Mouse (Mus musculus) mature B cell (primary cell): ENCODE results near the gene Cd247.
"Not testable (repeated sequence)": the region's sequence is repeated elsewhere in the genome, so short reads cannot be mapped to it uniquely, and the experiment has no call there.

ENCODE experiments used
- in situ Hi-C: fragments of 300-500 bp; cut with MboI; formaldehyde crosslinking; loops from 2 replicates; pipeline ENCODE4 v1.14.3; 2019

Gene Cd247

DNA sequence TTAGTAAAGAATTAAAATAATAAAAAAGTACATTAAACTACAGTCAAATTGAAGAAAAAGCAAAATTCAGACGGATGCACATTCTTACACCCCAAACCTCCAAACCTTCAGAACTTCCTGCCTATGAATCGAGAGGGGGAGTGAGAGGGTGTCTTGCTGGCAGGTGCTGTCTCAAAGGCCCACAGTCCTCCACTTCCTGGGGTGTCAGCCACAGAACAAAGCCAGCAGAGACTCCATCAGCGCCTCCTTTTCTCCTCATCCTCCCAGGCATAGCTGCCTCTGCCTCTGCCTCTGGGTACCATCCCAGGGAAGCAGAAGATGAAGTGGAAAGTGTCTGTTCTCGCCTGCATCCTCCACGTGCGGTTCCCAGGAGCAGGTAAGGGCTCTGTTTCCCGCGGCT lies at the start of gene Cd247:
Cd247 (plus strand) TSS at position 171 of the 400 bp plus-strand sequence.
- in situ Hi-C loops = loop anchor here (25.0 kb wide), 1 partner anchor 574 kb away; no protein-coding TSS in a partner anchor

DNA sequence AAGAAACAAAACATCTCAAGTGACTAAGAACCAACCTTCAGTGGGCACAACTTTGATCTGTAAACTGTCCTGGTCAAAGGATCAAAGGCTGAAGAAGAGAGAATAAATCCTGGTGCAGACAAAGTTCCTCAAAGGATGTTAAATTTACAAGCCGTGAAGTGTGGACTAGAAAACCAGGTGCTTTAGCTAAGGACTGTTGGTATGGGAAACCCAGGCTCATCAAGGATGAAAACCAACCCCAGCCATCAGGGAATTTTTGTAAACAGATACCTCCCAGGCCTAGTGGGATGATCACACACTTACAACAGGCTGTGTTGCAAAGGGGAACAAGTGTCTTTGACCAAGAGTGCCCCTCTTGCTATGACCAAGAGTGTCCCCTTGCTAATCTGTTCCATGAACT lies 49.5 kb upstream of the Cd247 start:
- in situ Hi-C loops = loop anchor here (5.0 kb wide), 1 partner anchor 72 kb away; no protein-coding TSS in a partner anchor

DNA sequence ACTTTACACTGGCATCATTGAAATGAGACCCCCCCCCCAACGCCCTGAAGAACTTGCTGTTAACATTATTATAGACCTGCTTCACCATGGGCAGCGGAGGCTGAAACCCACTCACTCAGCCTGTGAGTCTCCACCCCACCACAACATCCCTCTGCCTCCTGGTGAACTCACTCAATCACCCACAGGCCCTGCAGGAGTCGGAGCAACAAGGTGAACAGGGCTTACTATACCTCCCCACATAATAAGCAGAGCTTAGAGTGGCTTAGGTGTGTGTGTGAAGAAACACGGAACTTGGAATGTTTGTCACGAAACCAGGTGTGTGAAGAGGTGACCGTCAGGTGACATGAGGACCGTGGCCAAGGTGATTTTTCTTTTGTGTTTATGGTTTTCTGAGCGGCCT lies 46.5 kb upstream of the Cd247 start:
- in situ Hi-C loops = no loop called here

DNA sequence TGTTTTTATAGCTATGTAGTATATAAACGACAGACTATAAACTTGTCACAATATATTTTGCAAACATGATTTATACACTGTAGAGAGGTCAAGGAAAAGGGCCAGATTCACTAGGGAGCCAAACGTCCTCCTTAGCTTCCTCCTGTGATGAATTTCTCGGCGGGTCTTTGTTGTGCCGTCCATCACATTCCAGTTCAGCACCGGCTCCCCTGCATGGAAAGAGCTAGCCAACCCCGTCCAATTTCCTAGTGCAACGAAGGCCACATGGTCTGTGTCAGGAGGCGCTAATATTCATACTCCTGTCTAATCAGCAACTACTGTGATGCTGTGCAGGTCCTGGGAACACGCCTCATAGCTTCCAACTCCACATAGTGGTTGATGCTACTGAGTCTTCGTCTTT lies 40.4 kb upstream of the Cd247 start:
- in situ Hi-C loops = no loop called here

DNA sequence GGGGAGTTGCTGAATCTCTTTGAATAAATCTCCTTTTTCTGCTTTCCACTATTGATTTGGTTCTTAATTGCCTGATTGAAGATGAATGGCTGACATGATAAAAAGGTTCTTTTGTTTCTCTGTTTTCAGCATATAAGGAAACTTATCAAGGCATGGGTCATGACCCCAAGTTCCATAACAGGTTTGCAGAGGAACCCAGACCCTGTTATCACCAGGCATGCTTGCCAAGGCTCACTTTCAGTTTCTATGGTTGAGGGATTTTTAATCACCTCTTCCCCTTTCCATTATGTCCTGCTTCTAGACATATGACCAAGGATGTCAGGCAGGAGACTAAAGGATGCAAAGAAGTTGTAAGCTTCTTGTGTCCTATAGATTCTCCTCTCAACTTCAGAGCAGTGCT lies 37.3 kb upstream of the Cd247 start:
- in situ Hi-C loops = no loop called here

DNA sequence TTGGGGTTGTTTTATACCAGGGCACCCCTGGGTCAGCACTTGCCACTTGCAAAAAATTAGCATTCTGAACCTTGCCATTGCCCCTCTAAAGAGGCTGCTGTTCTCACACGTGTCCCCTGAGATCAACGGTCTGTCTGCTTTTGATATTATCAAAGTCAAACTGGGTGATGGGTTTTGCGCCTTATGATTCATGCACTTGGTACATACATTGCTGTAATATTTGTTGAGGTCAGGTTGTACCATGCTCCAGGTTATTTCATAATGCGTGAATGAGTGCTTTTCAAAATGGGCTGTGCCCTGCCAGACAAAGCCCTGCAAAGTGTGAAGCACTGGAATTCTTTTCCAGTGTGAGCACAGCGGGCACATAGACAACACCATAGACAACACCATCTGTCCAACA lies 36.6 kb upstream of the Cd247 start:
- in situ Hi-C loops = no loop called here

GRCm38 (mm10) chr1:165754205-165754604 lies 34.3 kb upstream of the Cd247 start:
- in situ Hi-C loops = no loop called here

GRCm38 (mm10) chr1:165755194-165755593 lies 33.3 kb upstream of the Cd247 start:
- in situ Hi-C loops = no loop called here

DNA sequence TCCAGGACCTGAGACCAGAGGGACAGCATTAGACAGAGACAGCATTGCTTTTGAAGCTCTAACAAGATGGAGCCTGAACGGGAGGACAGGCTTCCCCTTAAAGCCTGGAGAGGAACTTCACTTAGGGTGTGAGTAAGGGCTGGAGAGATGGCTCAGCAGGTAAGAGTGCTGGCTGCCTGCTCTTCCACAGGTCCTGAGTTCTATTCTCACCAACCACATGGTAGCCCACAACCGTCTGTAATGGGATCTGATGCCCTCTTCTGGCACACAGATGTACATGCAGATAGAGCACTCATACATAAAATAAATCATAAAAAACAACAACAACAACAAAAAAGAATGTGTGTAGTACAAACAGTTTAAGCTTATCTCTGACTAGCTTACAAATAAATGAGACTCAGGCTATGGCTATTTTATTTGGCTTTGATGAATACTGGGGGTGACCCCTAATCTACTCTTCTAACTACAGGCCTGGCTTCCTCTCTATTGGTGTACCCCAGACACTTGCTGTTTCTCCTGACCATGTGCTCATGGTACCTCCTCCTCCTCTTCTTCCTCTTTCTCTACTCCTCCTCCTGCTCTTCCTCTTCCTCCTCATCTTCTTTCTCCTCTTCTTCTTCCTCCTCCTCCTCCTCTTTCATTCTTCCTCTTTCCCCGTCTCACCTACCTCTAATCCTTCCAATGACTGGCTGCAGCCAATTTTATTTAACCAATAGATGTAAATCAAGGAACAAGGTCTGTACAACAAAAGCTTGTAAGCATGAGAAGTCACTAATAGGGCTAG lies 26.8 kb upstream of the Cd247 start:
- in situ Hi-C loops = no loop called here

DNA sequence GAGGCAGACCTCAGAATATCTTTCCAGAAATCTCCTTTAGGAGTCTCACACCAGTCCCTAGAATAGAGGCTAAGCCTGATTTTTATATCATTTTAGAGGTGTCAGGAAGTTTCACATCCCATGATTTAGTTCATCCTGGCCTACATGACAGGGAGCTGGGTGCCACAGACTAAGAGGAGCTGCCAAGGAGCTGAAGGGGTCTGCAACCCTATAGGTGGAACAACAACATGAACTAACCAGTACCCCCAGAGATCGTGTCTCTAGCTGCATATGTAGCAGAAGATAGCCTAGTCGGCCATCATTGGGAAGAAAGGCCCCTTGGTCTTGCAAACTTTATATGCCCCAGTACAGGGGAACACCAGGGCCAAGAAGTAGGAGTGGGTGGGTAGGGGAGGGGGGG lies 26.0 kb upstream of the Cd247 start:
- in situ Hi-C loops = not testable (repeated sequence)

DNA sequence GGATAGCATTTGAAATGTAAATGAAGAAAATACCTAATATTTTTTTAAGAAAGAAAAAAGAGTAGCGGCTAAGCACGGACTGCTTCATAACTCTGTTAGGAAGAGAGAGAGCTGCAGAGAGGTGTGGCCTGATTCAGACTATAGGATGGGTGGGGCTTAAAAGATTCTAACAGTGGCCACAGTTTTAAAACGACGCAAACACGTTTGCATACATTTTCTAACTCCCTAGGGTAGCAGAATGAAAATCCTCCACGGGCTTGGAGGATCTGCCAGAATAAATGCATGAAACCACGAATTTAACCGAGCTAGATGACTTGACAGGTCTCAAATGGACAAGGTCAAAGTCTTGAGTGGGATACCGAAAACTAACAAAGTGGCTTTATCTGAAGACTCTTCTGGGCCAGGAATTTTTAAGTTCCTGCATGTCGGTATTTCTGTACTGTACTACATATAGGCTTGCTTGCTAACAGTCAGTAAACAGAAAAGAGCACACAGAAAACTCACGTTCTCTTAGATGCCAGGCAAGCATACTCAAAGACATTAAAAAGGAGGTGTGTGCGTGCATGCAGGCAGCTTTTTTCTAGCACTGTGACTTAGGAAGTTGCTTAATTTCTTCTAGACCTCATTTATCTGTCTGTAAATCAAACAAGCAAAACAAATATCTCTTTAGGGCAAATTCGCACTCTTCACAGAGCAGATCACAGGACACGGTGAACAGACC lies 25.4 kb upstream of the Cd247 start:
- in situ Hi-C loops = no loop called here

DNA sequence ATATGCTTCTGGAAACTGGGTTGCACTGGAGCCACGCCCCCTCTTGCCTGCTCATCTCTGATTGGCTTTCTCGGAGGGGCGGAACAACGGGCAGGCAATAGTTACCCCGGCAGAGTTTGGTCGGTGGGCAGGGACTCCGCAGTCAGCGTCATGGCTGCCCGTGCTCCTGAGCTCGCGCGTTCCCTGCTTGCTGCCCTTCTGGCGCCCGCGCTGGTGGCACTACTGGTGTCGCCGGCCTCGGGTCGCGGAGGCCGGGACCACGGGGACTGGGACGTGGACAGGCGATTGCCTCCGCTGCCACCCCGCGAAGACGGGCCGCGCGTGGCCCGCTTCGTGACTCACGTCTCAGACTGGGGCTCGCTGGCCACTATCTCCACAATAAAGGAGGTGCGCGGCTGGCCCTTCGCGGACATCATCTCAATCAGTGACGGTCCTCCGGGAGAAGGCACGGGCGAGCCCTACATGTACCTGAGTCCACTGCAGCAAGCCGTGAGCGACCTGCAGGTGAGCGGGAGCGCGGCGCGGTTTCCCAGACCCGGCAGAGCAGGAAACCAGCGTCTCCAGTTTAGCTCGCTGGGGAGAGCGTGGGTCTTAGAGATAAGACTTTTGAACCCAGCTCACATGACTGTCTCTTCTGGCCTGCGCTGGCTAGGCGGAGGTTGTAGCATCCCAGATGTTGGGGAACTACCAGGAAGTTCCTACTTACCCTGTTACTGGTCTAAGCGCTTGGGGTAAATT lies 24.7 kb upstream of the Cd247 start, which contains the start of gene Creg1:
Creg1 (plus strand) TSS at position 112 of the 738 bp plus-strand sequence.
- in situ Hi-C loops = no loop called here

DNA sequence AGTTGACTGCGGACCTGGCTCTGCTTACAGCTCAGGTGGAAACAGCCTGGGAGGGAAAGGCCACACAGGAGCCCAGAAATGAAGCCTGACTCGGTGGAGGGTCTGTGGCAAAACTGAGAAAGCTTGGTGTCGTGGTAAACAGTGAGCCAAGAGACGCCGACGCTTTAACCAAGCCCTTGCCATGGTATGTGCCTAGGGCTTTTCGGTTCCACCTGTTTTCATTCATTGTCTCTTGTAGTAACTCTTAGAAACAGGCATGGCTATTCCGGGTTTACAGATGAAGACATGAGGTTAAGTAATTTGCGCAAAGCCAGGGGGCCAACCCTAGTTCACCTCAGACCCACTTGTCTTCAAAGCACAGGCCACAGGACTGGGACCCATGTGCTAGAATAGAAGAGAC lies 23.9 kb upstream of the Cd247 start:
- in situ Hi-C loops = no loop called here

DNA sequence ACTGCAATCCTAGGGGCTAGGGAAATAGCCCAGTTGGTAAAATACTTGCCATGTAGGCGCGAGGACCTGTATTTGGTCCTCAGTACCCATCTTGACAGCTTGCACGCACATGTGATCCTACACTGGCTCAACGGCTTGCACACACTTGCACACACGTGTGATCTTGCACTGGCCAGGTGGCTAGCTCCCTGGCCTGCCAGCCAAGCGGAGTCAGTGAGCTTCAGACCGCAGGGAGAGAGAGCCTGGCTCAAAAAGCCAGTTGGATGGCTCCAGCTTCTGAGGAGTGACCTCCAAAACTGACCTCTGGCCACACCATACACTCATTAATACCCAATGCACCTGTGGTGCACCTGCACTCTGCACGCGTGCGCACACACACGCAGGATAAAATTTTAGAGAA lies 23.4 kb upstream of the Cd247 start:
- in situ Hi-C loops = no loop called here

DNA sequence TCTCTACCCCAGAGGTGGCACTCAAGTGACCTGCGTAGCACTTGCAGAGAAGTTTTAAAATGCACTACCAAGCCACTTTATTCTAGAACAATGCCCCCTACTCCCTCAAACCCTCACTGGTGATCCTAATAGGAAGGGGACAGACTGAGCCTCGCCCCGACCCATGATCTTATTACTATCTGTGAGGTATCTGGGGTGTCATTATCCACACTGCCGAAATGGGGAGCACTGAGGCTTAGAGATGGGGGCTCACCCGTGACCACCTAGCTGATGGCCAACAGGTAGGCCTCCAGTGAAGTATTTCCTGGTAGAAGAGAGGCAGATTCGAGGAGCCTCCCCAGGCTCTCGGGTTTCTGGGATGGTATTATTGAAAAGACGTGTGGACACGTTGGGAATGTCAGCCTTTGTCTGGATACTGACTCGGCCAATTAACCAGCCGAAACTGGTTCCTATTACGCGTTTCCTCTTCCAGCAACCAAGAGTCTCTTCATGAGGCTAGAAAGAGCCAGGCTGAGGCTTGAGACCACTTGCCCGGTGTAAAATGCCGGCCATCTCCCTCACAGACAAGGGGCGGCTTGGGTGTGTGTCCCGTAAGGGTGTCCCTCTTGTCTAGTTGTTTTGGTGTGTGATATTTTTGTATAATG lies 22.7 kb upstream of the Cd247 start:
- in situ Hi-C loops = no loop called here

DNA sequence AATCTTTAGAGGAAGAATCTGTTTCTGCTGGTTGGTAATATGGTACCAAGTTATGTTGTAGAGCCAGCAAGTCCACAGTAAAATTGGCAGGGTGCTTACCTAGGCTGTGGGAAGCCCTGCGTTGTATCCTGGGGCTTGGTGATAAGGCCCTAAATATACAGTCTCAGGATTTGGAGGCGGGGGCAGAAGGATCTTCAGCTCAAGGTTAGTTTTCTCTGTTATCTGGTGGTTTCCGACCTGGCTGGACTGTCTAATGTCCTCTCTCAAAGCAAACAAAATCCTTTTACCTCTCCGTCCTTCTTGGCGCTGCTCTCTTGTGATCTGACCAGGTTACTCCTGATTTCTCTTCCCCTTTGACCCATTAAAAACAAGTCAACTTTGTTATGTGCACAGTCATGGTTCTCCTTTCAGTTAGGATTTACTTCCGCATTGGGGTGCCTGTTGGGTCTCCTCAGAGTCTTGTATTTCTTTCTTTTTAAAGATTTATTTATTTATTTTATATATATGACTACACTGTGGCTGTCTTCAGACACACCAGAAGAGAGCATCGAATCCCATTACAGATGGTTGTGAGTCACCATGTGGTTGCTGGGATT lies 22.1 kb upstream of the Cd247 start:
- in situ Hi-C loops = no loop called here

GRCm38 (mm10) chr1:165768894-165769512 lies 19.5 kb upstream of the Cd247 start:
- in situ Hi-C loops = no loop called here

GRCm38 (mm10) chr1:165770181-165770759 lies 18.2 kb upstream of the Cd247 start:
- in situ Hi-C loops = loop anchor here (10.0 kb wide), 1 partner anchor 205 kb away; no protein-coding TSS in a partner anchor

DNA sequence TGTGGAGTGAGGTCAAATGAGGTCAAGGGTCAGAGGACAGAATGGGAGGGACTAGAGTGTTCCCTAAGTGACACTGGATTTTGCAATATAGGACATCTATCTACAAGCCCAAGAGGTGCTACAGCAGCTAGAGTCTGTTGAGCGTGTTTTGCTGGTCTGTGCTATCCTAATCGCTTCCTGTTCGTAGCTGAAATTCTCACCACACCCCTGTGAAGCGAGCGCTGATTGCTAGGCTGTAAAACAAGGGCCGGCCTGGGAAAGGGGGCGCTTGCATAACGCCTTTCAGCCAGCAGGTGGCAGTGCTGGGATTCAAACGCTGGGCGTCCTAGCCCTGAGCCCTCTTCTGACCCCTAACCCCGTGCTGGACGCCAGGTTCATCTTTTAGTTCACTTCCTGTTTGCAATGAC lies 17.0 kb upstream of the Cd247 start:
- in situ Hi-C loops = loop anchor here (10.0 kb wide), 1 partner anchor 203 kb away; no protein-coding TSS in a partner anchor

- in situ Hi-C loops = loop anchor here (10.0 kb wide), 1 partner anchor 203 kb away; no protein-coding TSS in a partner anchor
Observed at GRCm38 (mm10) chr1:165771998-165772397, 16.5 kb upstream of the Cd247 start.
